Mouse (Mus musculus) intestine, postnatal 0 days (tissue): Measurements from ENCODE around the gene Maats1. TPM values are rescaled to one million over a fixed set of nuclear protein-coding genes. Genes with fewer than 3 reads are reported as not detected.

Experiments used
- ATAC-seq: fragments of 200-750 bp; cut with Nextera tagmentation; 2 replicates; pipeline ENCODE4 v1.8.0; 2017; ENCODE audit warnings: mild to moderate bottlenecking, moderate TSS enrichment, moderate library complexity
- H3K27ac ChIP-seq: fragments of 300-500 bp; sonication (generic); 2 replicates; pipeline ENCODE4 v1.5.1; 2014; ENCODE audit warnings: mild to moderate bottlenecking, low read depth, low read length, moderate library complexity
- H3K27me3 ChIP-seq: fragments of 300-500 bp; sonication (generic); replicated peaks from 2 replicates; pipeline ENCODE4 v1.6.1; 2014; ENCODE audit warnings: low read length, mixed read lengths; ENCODE audit not compliant: control insufficient read depth, insufficient read depth
- H3K36me3 ChIP-seq: fragments of 300-500 bp; sonication (generic); 2 replicates; pipeline ENCODE4 v1.6.1; 2014; ENCODE audit warnings: mild to moderate bottlenecking, moderate library complexity; ENCODE audit not compliant: control insufficient read depth, insufficient read depth
- H3K4me1 ChIP-seq: fragments of 300-500 bp; sonication (generic); replicated peaks from 2 replicates; pipeline ENCODE4 v1.6.1; 2014; ENCODE audit warnings: antibody characterized with exemption, low read length, mixed read lengths; ENCODE audit not compliant: control insufficient read depth, insufficient read depth
- H3K4me2 ChIP-seq: fragments of 300-500 bp; sonication (generic); replicated peaks from 2 replicates; pipeline ENCODE4 v1.6.1; 2014; ENCODE audit warnings: low read depth, mild to moderate bottlenecking, moderate library complexity
- H3K4me3 ChIP-seq: fragments of 300-500 bp; sonication (generic); 2 replicates; pipeline ENCODE4 v1.5.1; 2014; ENCODE audit warnings: low read depth, low read length
- H3K9ac ChIP-seq: fragments of 300-500 bp; sonication (generic); 2 replicates; pipeline ENCODE4 v1.6.1; 2014; ENCODE audit warnings: mild to moderate bottlenecking, low read depth, low read length
- H3K9me3 ChIP-seq: fragments of 300-500 bp; sonication (generic); 2 replicates; pipeline ENCODE4 v1.6.1; 2016; ENCODE audit warnings: mixed run types; ENCODE audit not compliant: control insufficient read depth
- CTCF ChIP-seq: sonication (generic); IDR thresholded peaks from 2 replicates; pipeline ENCODE4 v1.5.1; 2016; ENCODE audit warnings: low read depth, mild to moderate bottlenecking, control low read depth, antibody characterized with exemption, moderate library complexity
- WGBS: fragments of 180-500 bp; shearing (Covaris S2); extraction: QIAGEN DNeasy Blood & Tissue Kit; methylation state at CpG from one replicate; pipeline ENCODE4 v1.1.7; 2014; 5-methylcytosine and 5-hydroxymethylcytosine counted together
- polyA plus RNA-seq: library from polyadenylated mRNA; unstranded; fragments of >200 nt; fragmentation: Nextera tagmentation; extraction: Ambion mirVana; gene quantifications from 2 replicates; pipeline ENCODE4 v1.2.1, GENCODE M21; 2015

Maats1 gene
- polyA plus RNA-seq, 1 experiment from 2014 or later, result 1.0 TPM

- Histone ChIP-seq H3K4me1 (no peaks in the 10 kb centered on the region), H3K4me3 (no peak overlapping the region), H3K36me3 (no peaks in the 10 kb centered on the region), H3K27ac (no peak overlapping the region), H3K4me2 (no peak overlapping the region), H3K9me3 (no peaks in the 10 kb centered on the region), H3K9ac (no peak overlapping the region), H3K27me3 (no peaks in the 10 kb centered on the region)
- TF ChIP-seq CTCF, result no peak
- 91% methylated on average over 11 of the region's 11 CpGs for WGBS
- ATAC-seq, result no peak
Measured at GRCm38 (mm10) chr16:38326778-38327397, 15.1 kb downstream of the Maats1 start.

DNA sequence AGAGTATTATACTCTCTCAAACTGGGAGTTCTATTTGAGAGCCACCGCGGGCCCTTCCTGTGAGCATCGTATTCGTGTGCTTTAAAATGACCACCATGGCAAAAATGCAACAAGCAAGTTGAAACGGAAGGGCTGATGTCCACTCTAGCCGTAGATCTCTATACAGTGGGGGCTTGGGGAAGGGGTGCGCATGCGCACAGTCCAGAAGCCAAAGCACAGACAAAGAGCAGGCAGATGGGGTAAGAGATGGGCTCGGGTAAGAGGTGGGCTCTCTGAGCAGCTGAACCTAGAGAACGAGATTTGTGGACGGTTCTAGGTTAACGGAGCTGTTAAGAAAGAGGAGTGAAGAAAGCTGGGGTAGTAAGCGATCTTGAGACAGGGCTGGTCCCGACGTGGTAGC lies 17.6 kb downstream of the Maats1 start:
- H3K27ac ChIP-seq, result no peak overlapping the region
- H3K27me3 ChIP-seq, result no peaks in the 10 kb centered on the region
- ATAC-seq, result no peak
- no peaks in the 10 kb centered on the region for H3K4me1 ChIP-seq
- no peak overlapping the region for H3K4me3 ChIP-seq
- no peak overlapping the region for H3K4me2 ChIP-seq
- H3K9me3 ChIP-seq, result no peaks in the 10 kb centered on the region
- no peak overlapping the region for H3K9ac ChIP-seq
- 93% methylated on average over 15 of the region's 15 CpGs for WGBS
- H3K36me3 ChIP-seq, result no peaks in the 10 kb centered on the region
- TF ChIP-seq CTCF, result no peak

DNA sequence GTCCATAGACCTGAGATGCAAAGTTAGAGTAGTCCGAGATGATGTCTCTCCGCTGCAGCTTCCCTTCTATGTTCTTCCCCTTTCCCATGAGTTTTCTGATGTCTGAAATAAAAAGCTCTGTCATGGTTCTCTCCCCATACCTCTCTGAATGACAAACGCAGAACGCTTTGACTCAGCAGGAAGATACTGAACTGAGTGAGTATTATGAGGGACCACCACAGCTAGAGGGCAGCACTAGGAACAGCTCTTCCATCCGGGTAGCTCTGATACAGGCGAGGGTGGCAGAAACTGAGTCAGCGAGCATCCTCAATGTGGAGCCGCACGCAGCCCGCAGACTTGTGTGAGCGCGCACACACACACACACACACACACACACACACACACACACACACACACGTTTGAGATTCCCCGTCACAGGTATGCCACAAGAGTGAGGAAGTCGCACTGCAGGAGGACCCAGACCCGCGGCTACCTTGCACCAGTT lies 20.4 kb downstream of the Maats1 start:
- WGBS, result 31% methylated on average over 17 of the region's 17 CpGs
- H3K36me3 ChIP-seq, result no peaks in the 10 kb centered on the region
- peak; percentile 86 for TF ChIP-seq CTCF

DNA sequence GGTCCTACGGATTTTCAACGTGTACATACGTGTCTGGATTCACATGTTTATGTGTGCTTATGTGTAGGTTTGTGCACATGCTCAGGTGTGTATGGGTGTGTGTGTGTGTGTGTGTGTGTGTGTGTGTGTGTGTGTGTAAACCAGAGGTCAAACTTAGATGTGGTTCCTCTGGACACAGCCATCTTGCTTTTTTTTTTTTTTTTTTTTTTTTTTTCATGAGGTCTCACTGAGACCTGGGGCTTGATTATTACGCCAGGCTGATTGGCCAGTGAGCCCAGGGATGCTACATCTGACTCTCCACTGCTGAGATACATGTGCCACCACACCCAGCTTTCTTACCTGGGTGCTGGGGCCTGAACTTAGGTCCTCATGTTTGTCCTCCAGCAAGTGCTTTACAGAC lies 22.9 kb downstream of the Maats1 start:
- no peak for TF ChIP-seq CTCF
- no peak for ATAC-seq
- Histone ChIP-seq H3K4me1 (no peaks in the 10 kb centered on the region), H3K27me3 (no peaks in the 10 kb centered on the region), H3K36me3 (no peaks in the 10 kb centered on the region), H3K27ac (no peak overlapping the region), H3K4me2 (no peak overlapping the region), H3K4me3 (no peak overlapping the region), H3K9me3 (no peaks in the 10 kb centered on the region), H3K9ac (no peak overlapping the region)
- WGBS, result 78% methylated on average over 4 of the region's 4 CpGs

More for the DNA sequence above, 20.4 kb downstream of the Maats1 start:
- no peaks in the 10 kb centered on the region for H3K4me1 ChIP-seq
- H3K9ac ChIP-seq, result no peak overlapping the region
- H3K27me3 ChIP-seq, result no peaks in the 10 kb centered on the region
- no peak overlapping the region for H3K27ac ChIP-seq
- H3K4me2 ChIP-seq, result no peak overlapping the region
- ATAC-seq, result no peak
- no peaks in the 10 kb centered on the region for H3K9me3 ChIP-seq
- no peak overlapping the region for H3K4me3 ChIP-seq

DNA sequence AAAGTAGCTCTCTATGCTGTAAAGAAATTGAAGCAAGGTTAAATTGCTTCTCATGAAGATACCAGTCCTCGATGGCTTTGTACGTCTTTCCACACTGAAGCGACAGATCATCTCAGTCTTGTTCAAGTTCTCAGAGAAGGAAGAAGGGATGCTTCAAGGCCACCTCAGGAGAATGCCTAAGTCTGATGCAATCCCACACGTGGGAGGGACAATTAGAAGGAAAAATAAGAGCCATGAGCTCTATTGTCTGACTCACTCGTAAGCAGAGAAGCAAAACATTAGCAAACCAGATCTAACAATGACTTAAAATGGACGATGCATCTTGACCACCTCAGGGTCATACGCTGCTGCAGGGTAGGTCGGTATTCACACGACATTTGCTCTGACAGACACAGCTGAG lies 23.5 kb downstream of the Maats1 start:
- H3K9ac ChIP-seq, result no peak overlapping the region
- 76% methylated on average over 9 of the region's 9 CpGs for WGBS
- ATAC-seq, result no peak
- H3K27ac ChIP-seq, result no peak overlapping the region
- H3K4me2 ChIP-seq, result no peak overlapping the region
- no peaks in the 10 kb centered on the region for H3K4me1 ChIP-seq
- no peaks in the 10 kb centered on the region for H3K36me3 ChIP-seq
- no peak overlapping the region for H3K4me3 ChIP-seq
- H3K27me3 ChIP-seq, result no peaks in the 10 kb centered on the region
- no peaks in the 10 kb centered on the region for H3K9me3 ChIP-seq
- no peak for TF ChIP-seq CTCF

DNA sequence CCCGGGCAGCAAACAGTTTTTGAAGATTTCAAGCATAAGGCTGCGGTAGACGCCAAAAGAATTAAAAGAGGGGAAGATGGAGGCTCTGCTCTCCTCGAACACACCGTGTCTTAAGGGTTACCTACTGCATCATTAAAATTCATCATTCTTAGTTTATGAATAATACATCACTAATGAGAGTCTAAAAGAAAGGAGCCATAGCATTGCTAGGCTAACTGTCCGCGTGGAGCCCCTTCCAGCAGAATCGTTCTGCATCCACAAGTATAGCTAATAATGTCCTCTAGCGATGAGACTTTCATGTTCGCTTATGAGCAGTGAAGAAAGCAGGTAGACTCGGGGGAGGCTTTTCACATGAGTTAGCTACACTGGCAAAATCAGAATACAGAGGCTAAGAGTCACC lies 33.7 kb downstream of the Maats1 start:
- no peaks in the 10 kb centered on the region for H3K4me1 ChIP-seq
- no peak for ATAC-seq
- no peaks in the 10 kb centered on the region for H3K9me3 ChIP-seq
- no peak overlapping the region for H3K4me3 ChIP-seq
- WGBS, result 88% methylated on average over 11 of the region's 11 CpGs
- H3K4me2 ChIP-seq, result no peak overlapping the region
- no peaks in the 10 kb centered on the region; the same call in 1 of the 2 replicates for H3K27me3 ChIP-seq
- H3K36me3 ChIP-seq, result no peaks in the 10 kb centered on the region
- H3K9ac ChIP-seq, result no peak overlapping the region
- H3K27ac ChIP-seq, result no peak overlapping the region
- no peak for TF ChIP-seq CTCF
